Mouse (Mus musculus): ENCODE measurements around the gene Wdfy1. TPM values are rescaled to one million over a fixed set of nuclear protein-coding genes. Genes with fewer than 3 reads are reported as not detected.

Wdfy1 gene
- total RNA-seq, 2 experiments from 2014 or later, result 11.7 to 16.7 TPM

GRCm38 (mm10) chr1:79711147-79712126 is 64.5 kb downstream of the Wdfy1 start:
- peak in 1 of 2 experiments; percentile 27 for DNase-seq

- no peak for DNase-seq
Measured at GRCm38 (mm10) chr1:79710678-79711077, 65.3 kb downstream of the Wdfy1 start.

- no peak for DNase-seq
Measured at GRCm38 (mm10) chr1:79710216-79710615, 65.7 kb downstream of the Wdfy1 start.

DNA sequence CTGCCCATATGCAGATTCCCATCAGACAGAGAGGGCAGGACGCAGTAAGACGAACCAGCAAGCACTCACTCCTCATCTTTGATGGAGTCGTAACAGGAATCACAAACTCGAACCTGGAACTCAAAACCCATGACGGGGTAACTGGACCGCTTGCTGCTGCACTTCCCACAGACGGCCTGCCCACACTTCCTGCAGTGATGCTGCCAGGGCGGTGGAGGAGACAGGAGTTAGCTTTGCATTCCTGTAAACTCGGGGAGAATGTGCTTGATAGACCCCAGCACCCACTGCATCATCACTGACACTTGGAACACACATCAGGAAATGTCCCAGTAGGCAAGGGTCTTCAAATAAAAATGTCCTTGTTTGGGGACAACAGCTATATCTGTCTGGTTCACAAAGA is 68.6 kb downstream of the Wdfy1 start:
- DNase-seq, result no peak

DNA sequence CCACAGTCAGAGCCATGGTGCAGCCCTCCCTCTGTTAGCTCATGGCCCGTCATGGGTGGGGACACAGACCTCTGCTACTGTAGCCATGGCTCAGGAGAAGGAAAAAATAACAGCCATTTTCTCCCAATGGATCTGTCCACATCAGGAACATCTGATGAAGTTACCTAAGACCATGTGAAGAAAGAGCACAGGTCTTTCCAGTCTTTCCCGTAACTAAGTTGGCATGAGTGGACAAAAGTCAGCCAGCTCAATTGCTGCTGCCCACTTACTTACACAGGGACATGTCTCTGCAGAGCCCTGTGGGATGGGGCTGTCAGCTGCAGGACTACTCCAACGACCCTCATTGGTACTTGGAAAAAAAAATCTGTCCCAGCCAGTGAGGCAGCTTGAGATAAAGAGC is 69.2 kb downstream of the Wdfy1 start:
- DNase-seq, result no peak

- no peak for DNase-seq
Measured at GRCm38 (mm10) chr1:79704672-79705071, 71.3 kb downstream of the Wdfy1 start.

DNA sequence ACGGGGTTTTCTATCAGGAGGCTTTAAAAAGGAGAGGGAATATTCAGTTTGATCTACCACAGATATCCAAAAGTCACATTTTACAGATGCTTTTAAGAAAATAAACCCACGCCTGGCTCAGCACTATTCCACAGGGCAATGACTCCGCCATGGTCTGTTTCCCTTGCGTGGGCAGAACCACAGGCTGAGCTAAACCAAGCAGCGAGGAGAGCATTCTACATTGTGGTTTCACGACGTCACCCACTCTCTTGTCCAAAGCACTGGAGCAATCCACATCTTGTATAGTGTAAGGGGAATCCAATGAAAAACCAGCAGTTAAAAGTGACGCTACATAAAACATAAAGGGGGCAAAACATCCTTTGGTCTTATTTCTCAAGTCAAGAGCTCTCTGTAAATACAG is 72.4 kb downstream of the Wdfy1 start:
- no peak for DNase-seq

GRCm38 (mm10) chr1:79698506-79698905 is 77.4 kb downstream of the Wdfy1 start:
- no peak for DNase-seq

DNA sequence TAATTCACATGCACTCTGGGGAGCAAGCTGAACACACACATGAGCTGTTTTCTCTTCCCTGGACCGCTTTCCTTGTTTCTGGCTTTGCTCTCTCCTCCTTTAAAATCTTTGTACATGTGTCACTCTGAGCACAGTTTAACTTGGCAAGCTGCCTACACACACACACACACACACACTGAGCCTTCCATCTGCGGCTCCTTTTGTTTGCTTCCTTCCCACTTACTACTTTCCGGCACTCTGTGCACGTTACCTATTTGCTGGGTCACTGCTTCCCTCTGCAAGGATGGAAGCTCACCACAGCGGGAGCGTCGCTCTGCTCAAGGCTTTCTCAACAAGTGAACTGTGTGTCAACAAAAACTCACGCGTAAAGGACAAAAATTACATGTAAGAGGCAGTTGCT is 78.6 kb downstream of the Wdfy1 start:
- no peak for DNase-seq

DNA sequence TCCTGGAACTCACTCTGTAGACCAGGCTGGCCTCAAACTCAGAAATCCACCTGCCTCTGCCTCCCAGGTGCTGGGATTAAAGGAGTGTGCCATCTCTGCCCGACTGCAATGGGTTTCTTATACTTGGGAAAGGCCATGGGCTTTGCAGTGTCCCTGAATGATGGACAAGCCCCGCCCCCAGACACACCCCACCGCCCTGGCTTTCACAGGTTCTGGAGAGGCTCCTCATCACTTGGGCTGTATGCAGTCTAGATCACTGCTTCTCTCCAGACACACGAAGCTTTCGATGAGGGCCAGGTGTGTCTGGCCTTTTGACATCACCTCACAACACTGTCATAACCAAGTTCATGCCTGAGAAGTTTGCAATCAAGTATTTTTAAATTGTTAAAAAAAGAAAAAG is 79.0 kb downstream of the Wdfy1 start:
- no peak for DNase-seq

DNA sequence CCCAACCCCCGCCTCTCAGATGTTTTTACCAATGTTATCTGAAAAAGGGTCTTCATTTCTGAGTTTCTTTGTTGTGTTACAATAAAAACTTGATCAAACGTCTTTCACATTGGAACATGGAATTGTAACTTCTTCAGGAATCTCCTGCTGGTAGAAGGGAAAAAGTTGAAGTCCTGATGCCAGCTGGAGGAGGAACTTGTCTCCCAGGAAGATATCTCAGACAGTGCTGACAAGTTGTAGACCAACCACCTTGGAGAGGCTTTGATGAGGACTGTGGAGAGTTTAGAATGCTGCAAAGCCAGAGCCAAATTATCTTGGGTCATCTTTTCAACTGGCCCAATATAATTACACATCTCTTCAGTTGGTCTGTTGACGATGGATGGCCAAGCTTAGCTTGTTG is 83.5 kb downstream of the Wdfy1 start:
- no peak for DNase-seq

- no peak for DNase-seq
Measured at GRCm38 (mm10) chr1:79687254-79687653, 88.7 kb downstream of the Wdfy1 start.

DNA sequence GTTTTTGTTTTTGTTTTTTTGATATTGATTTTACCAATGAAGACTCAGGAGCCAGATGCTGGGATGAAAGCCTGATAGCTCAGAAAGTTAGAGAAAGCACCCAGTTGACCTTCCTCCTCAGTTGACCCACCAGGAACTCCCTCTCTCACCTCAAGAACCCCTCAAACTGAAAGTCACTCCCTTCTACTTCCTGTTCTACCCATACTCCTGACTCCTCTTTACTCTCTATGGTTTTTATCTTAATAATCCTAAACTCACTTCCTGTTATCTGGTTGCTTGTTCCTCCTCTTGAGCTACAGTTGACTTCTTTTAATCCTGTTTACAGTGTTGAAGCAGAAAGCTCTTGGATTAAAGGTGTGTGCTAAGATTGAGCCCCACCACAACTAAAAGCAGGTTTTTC is 91.9 kb downstream of the Wdfy1 start:
- DNase-seq, result no peak

- DNase-seq, result no peak
Measured at GRCm38 (mm10) chr1:79682936-79683335, 93.0 kb downstream of the Wdfy1 start.

DNA sequence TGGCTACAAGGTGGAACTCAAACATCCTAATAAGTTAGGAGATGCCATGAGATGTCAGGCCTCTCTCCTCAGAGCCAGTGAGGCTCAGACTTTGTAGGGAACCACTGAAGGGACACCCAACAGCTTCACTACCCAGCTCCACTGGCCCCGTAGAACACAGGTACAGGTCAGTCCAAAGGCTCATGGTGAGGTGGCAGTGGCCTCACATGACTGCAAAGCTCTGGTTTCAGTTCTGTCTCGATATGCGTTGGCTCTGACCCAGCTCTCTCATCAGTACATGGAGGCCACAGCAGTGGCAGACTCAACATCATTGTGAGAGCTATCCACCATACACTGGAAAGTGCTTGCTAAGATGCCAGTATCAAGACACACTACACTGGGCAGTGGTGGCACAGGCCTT is 95.2 kb downstream of the Wdfy1 start:
- no peak for DNase-seq

- DNase-seq, result no peak
Measured at GRCm38 (mm10) chr1:79678117-79678684, 97.7 kb downstream of the Wdfy1 start.

DNA sequence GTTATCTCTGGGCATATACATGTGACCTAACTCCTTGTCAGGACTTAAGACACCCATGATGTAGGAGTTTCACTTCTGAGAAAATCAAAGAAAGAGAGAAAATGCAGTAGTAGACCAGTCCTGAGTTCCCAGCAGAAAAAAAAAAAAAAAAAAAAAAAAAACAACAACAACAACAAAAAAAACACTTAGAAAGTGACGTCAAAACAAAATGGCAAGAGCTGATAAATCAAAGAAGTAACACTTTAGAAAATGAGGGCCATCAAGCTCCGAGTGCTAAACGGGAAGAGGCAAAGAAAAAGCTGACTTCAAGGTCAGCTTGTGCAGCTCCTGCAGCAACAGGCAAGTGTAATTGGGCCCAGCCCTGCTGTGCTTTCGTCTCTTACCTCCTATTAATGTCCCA is 100.2 kb downstream of the Wdfy1 start:
- no peak for DNase-seq

DNA sequence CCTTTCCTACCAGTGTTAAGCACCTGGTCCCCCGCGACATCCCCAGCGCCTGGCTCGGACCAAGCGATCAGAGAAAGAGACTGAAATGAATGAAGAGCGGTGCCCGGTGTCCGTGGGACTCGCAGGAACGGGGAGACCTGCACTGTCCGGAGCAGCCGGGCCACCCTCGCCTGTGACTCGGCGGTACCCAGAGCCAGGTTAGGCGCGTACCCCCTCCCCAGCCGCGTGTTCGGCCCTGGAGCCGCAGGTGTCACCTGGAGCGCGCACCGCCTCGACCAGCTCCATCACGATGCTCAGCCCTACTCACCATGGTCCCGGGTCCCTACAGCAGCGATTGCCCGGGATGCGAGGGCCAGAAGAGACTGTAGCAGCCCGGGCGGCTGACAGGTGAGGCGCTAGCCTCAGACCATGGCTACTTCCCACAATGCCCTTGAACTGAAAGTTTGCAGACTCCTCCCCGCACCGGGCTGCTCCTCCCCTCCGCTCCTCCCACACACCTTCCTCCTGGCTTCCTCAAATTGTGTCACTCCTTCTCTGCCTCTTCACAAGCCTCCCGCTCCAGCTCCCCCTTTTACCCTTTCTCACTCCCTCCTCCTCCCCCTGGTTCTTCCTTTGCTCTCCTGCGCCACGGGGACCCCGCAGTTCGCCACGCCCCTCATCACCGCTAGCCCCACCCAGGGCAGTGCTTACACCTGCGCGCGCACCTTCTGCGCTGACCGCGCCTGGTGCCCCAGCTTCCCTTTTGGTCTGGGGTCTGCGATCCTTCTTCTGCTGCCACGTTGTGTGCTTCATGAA is 104.2 kb downstream of the Wdfy1 start, which contains the start of gene Ap1s3:
Gene Ap1s3, minus strand, starts transcription at position 430 of the 795 bp plus-strand sequence.
- DNase-seq, result peak; percentile 21 to 34

DNA sequence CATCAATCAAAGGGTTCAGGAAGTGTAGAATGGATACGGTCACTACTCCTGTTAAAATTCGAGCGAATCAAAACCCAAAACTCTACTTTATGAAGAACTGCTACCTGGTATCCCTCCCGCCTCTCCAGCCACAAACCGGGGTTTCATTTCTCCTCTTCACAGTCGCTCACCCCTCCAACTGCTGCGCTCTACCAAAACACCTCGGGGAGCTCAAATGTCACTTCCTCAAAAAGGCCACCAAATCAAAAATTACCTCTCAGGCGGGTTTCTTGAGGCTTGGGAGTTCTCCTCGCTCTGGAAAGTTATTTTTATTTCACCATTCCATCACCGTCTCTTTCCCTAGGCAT is 104.8 kb downstream of the Wdfy1 start:
- DNase-seq, result no peak

DNA sequence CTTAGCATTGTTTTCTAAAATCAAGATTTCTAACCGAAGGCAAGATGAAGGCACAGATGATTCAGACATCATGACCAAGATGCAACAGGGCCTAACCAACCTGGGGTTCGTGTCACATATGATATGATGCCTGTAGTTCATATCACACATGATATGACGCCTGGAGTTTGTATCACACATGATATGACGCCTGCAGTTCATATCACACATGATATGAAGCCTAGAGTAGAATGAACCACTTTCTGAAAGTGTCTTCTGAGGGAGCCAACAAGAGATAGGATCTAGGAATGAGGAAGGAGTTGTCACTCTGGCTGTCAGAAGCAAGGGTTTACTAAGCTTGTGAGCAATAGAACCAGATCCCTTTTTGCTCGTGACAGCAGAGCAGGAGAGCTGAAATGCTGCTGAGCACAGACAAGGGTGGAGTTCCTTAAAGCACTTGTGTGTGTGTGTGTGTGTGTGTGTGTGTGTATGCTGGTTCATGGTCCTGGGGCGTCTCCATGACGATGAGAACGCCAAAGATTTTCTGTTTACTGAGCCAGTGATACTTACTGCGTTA is 106.4 kb downstream of the Wdfy1 start:
- no peak for DNase-seq

DNA sequence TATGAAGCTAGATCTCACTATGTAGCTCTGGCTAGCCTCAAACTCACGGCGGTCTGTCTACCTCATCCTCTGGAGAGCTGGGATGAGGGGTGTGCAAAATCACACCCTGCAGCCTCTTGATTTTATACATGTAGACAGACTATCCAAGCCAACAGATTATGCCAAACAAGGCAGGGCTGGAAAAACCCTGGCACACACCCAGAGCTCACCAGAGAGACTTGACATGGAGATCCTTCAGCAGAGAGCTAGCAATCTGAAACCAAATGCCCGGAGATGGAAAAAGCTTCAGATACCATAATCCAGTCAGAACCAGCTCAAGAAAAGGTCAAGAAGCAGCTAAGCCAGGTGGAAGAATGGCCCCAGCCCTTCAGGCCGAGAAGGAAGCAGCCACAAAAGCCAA is 111.0 kb downstream of the Wdfy1 start:
- no peak for DNase-seq

GRCm38 (mm10) chr1:79659598-79659997 is 116.3 kb downstream of the Wdfy1 start:
- DNase-seq, result no peak

DNA sequence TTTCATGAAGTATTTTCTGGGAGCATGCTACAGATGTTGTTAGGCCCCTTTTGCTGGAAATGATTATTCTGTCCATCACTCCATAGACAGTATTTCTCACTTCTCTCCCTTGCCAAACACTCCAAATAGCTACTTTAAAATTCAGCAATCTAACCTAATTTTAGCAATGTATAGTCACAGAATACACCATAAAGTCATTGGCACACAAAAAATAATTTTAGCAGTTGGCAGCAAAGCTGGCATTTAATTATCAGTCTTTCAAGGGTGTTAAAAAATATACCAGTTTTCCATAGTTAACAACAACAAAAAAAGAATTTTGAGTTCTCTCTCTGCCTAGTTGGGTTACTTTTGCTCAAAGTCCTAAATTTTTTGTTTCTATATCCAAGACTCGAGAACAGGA is 118.5 kb downstream of the Wdfy1 start:
- no peak for DNase-seq

Data from heart, adult 18-20 months (tissue).